Mouse (Mus musculus) testis, adult 2 months (tissue): ENCODE data around the gene Dnaic2.

ENCODE experiments used
- CTCF ChIP-seq: fragments of 200-500 bp; IDR thresholded peaks from 2 replicates; pipeline ENCODE4 v1.5.1; 2012; ENCODE audit warnings: low read depth, mild to moderate bottlenecking, inconsistent platforms, low read length, moderate library complexity; ENCODE audit not compliant: control insufficient read depth, insufficient read depth, insufficient replicate concordance
- POLR2A ChIP-seq: fragments of 200-500 bp; IDR thresholded peaks from 2 replicates; pipeline ENCODE4 v1.6.1; 2012; ENCODE audit warnings: low read depth, mild to moderate bottlenecking, inconsistent platforms, low read length, moderate library complexity; ENCODE audit not compliant: control insufficient read depth

DNA sequence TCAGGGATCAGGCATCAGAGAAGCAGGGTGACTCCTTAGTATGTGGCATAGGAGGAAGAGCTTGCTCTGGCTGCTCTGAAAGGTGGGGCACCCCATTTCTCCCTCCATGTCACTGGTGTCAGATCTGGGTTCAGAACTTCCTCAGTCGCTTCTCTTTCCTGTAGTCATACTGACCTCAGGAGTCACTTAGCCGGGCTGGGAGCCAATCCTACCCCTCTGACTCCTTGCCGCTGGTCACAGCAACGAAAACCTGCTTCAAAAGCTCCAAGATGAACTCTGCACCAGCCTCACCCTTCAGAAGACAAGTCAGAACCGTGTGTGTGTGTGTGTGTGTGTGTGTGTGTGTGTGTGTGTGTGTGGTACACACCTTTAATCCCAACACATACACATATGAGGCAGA is 20.9 kb upstream of the Dnaic2 start:
- TF ChIP-seq POLR2A: no peak
- no peak for TF ChIP-seq CTCF
